Mouse (Mus musculus): ENCODE data around the gene Dgki. TPM values are rescaled to one million over a fixed set of nuclear protein-coding genes. Genes with fewer than 3 reads are reported as not detected.

Dgki gene
- polyA plus RNA-seq, 1 experiment from 2014 or later, result 9.2 TPM

DNA sequence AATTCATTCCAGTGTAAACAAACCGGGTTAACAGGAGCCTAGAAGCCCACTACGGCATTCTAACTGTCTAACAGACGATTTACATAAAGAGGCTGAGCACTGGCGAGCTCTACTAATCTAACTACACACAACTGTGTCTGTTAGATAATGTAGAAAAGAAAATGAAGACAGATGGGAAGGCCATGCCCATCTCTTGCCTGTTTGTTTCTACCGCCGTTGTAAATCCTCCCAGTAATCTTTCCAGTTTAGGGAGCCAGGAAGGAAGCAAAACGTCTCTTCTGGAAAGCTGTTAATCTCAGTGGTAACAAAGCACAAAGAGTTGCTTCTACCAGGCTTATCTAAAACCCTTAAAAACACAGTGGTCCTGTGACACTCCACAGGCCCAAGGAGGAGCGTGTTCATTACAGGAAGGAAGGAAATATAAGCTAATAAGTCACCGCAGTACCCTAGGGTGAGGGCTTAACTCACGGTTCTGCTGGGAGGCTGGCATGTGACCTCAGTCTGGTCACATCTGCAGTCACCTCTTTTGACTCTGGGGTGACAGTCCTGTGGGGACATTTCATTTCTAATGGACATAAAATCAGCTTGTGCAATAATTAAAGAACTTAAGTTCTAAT, 235.7 kb downstream of the Dgki start:
- Histone ChIP-seq H3K4me3 (replicated peaks; ENCODE audit: low read depth, low read length) (no peak overlapping the region), H3K36me3 (ENCODE audit: control insufficient read depth, insufficient read depth, low read length) (peaks cover 5% of the 10 kb centered on the region; the same call in 1 of the 2 replicates), H3K4me2 (ENCODE audit: low read length) (no peak overlapping the region), H3K9ac (replicated peaks; ENCODE audit: low read length) (no peak overlapping the region), H3K4me1 (ENCODE audit: control insufficient read depth, insufficient read depth, low read length) (peaks cover 5% of the 10 kb centered on the region; the same call in 1 of the 2 replicates), H3K27ac (replicated peaks; ENCODE audit: low read depth, low read length) (0 out of 2 replicates have a peak overlapping the region, but pooled peaks have one; percentile 14), H3K9me3 (ENCODE audit: control insufficient read depth, low read length) (no peaks in the 10 kb centered on the region), H3K27me3 (ENCODE audit: control insufficient read depth, insufficient read depth, low read length) (no peaks in the 10 kb centered on the region)
- ATAC-seq (ENCODE audit: low FRiP score, low TSS enrichment) (no peak), DNase-seq (no peak)
- 62% methylated on average over 10 of the region's 10 CpGs for WGBS

- Histone ChIP-seq H3K9ac (replicated peaks; ENCODE audit: low read length) (no peak overlapping the region), H3K4me1 (ENCODE audit: control insufficient read depth, insufficient read depth, low read length) (peaks cover 5% of the 10 kb centered on the region; the same call in 1 of the 2 replicates), H3K4me2 (ENCODE audit: low read length) (no peak overlapping the region), H3K9me3 (ENCODE audit: control insufficient read depth, low read length) (no peaks in the 10 kb centered on the region), H3K36me3 (ENCODE audit: control insufficient read depth, insufficient read depth, low read length) (peaks cover 5% of the 10 kb centered on the region; the same call in 1 of the 2 replicates), H3K27me3 (ENCODE audit: control insufficient read depth, insufficient read depth, low read length) (no peaks in the 10 kb centered on the region), H3K4me3 (replicated peaks; ENCODE audit: low read depth, low read length) (no peak overlapping the region), H3K27ac (replicated peaks; ENCODE audit: low read depth, low read length) (no peak overlapping the region)
- DNase-seq (no peak), ATAC-seq (ENCODE audit: low FRiP score, low TSS enrichment) (no peak)
- 88% methylated on average over 7 of the region's 7 CpGs for WGBS
Observed at GRCm38 (mm10) chr6:37063266-37063665, 236.7 kb downstream of the Dgki start.

DNA sequence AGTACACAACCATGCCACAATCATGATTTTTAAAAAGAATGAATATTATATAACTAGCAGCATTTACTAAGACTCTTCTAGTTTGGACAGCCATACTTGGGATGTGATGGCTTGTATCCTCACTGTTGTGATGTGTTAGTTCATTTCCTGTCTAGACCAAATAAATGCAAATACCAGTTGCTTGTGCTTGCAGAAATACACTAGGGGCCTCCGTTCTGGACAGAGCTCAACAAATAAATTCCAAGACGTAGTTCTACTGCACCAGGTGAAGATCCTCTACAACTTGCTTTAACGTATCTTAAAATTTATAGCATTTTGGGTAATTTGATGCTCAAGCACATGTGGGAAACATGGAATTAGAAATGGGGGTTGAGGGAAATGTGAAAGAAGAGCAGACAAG, 239.9 kb downstream of the Dgki start:
- Histone ChIP-seq H3K9me3 (ENCODE audit: control insufficient read depth, low read length) (no peaks in the 10 kb centered on the region), H3K4me2 (ENCODE audit: low read length) (no peak overlapping the region), H3K27ac (replicated peaks; ENCODE audit: low read depth, low read length) (no peak overlapping the region), H3K36me3 (ENCODE audit: control insufficient read depth, insufficient read depth, low read length) (peaks cover 8% of the 10 kb centered on the region; the same call in 1 of the 2 replicates), H3K4me3 (replicated peaks; ENCODE audit: low read depth, low read length) (no peak overlapping the region), H3K4me1 (ENCODE audit: control insufficient read depth, insufficient read depth, low read length) (peaks cover 5% of the 10 kb centered on the region; the same call in 1 of the 2 replicates), H3K9ac (replicated peaks; ENCODE audit: low read length) (no peak overlapping the region), H3K27me3 (ENCODE audit: control insufficient read depth, insufficient read depth, low read length) (no peaks in the 10 kb centered on the region)
- ATAC-seq (ENCODE audit: low FRiP score, low TSS enrichment) (no peak), DNase-seq (no peak)
- WGBS, result 94% methylated on average over 3 of the region's 3 CpGs

DNA sequence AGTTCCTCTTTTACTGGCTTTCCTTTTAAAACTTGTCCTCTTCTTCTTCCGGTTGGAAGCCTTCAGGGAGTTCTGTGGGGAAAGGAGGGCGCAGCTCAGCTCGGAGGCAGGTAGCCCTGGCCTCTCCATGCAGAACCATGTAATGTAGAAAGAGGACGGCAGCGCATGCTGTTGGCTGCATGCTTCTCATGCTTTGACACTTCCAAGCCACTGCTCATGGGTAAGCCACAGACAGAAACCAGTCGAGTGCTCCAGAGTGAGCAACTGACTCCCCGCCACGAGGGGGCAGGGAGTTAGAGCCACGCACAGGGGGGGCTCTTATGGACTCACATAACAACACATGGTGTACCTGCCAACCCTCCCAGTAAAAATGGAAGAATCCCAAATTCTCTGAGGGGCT, 242.0 kb downstream of the Dgki start:
- WGBS, result 94% methylated on average over 9 of the region's 9 CpGs
- ATAC-seq (ENCODE audit: low FRiP score, low TSS enrichment), result no peak

GRCm38 (mm10) chr6:37057536-37057935, 242.4 kb downstream of the Dgki start:
- H3K27ac ChIP-seq (replicated peaks; ENCODE audit: low read depth, low read length), result no peak overlapping the region
- H3K4me2 ChIP-seq (ENCODE audit: low read length), result no peak overlapping the region
- no peak overlapping the region for H3K4me3 ChIP-seq (replicated peaks; ENCODE audit: low read depth, low read length)
- ATAC-seq (ENCODE audit: low FRiP score, low TSS enrichment), result no peak
- H3K9me3 ChIP-seq (ENCODE audit: control insufficient read depth, low read length), result no peaks in the 10 kb centered on the region
- H3K4me1 ChIP-seq (ENCODE audit: control insufficient read depth, insufficient read depth, low read length), result no peaks in the 10 kb centered on the region
- H3K9ac ChIP-seq (replicated peaks; ENCODE audit: low read length), result no peak overlapping the region
- 0 out of 2 replicates have a peak, but pooled peaks cover 3% of the 10 kb centered on the region for H3K36me3 ChIP-seq (ENCODE audit: control insufficient read depth, insufficient read depth, low read length)
- 91% methylated on average over 7 of the region's 7 CpGs for WGBS
- no peaks in the 10 kb centered on the region for H3K27me3 ChIP-seq (ENCODE audit: control insufficient read depth, insufficient read depth, low read length)
- DNase-seq, result no peak

More for the DNA sequence above, 242.0 kb downstream of the Dgki start:
- Histone ChIP-seq H3K4me3 (replicated peaks; ENCODE audit: low read depth, low read length) (no peak overlapping the region), H3K36me3 (ENCODE audit: control insufficient read depth, insufficient read depth, low read length) (0 out of 2 replicates have a peak, but pooled peaks cover 3% of the 10 kb centered on the region), H3K9ac (replicated peaks; ENCODE audit: low read length) (no peak overlapping the region), H3K27ac (replicated peaks; ENCODE audit: low read depth, low read length) (no peak overlapping the region), H3K9me3 (ENCODE audit: control insufficient read depth, low read length) (no peaks in the 10 kb centered on the region), H3K4me1 (ENCODE audit: control insufficient read depth, insufficient read depth, low read length) (no peaks in the 10 kb centered on the region), H3K27me3 (ENCODE audit: control insufficient read depth, insufficient read depth, low read length) (no peaks in the 10 kb centered on the region), H3K4me2 (ENCODE audit: low read length) (no peak overlapping the region)
- no peak for DNase-seq

DNA sequence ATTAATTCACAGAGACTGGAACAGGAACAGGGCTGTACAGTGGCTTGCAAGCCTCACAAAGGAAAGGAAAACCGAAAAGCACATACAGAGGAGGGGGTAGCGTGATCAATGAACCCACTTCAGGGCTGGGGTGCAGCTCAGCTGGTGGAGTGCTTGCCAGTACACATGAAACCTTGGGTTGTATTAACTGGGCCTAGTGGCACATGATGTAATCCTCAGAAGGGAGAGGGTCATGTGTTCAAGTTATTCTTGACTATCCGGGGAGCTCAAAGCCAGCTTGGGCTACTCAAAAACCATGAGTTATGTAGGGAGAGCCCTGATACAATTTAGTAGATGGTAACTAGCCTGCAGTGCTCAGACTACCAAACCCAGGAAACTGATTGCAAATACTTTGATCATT, 244.3 kb downstream of the Dgki start:
- ATAC-seq (ENCODE audit: low FRiP score, low TSS enrichment), result no peak
- Histone ChIP-seq H3K36me3 (ENCODE audit: control insufficient read depth, insufficient read depth, low read length) (0 out of 2 replicates have a peak, but pooled peaks cover 3% of the 10 kb centered on the region), H3K9me3 (ENCODE audit: control insufficient read depth, low read length) (no peaks in the 10 kb centered on the region), H3K4me1 (ENCODE audit: control insufficient read depth, insufficient read depth, low read length) (no peaks in the 10 kb centered on the region), H3K9ac (replicated peaks; ENCODE audit: low read length) (no peak overlapping the region), H3K27me3 (ENCODE audit: control insufficient read depth, insufficient read depth, low read length) (no peaks in the 10 kb centered on the region), H3K4me2 (ENCODE audit: low read length) (no peak overlapping the region), H3K4me3 (replicated peaks; ENCODE audit: low read depth, low read length) (no peak overlapping the region), H3K27ac (replicated peaks; ENCODE audit: low read depth, low read length) (no peak overlapping the region)
- 86% methylated on average over 3 of the region's 3 CpGs for WGBS
- no peak for DNase-seq

DNA sequence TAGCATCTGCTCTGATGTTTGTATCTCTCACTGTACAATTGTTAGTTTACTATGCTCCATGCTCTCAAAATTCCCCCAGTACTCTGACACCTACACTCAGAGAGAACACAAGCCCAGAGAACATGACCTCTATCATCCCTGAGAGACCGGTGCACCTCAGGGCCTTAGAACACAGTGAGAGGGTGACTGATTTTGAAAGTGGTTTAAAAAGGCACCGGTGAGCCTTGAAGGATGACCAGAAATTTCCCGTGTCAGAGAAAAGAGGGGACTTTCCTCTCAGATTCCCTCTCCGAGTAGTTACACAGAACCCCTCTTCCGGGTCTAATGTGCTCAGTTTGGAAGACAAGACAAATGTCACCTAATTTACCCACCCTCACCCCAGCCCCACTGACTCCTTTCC, 244.9 kb downstream of the Dgki start:
- DNase-seq, result no peak
- no peak for ATAC-seq (ENCODE audit: low FRiP score, low TSS enrichment)
- Histone ChIP-seq H3K27ac (replicated peaks; ENCODE audit: low read depth, low read length) (no peak overlapping the region), H3K9ac (replicated peaks; ENCODE audit: low read length) (no peak overlapping the region), H3K4me1 (ENCODE audit: control insufficient read depth, insufficient read depth, low read length) (no peaks in the 10 kb centered on the region), H3K4me2 (ENCODE audit: low read length) (no peak overlapping the region), H3K27me3 (ENCODE audit: control insufficient read depth, insufficient read depth, low read length) (no peaks in the 10 kb centered on the region), H3K36me3 (ENCODE audit: control insufficient read depth, insufficient read depth, low read length) (0 out of 2 replicates have a peak, but pooled peaks cover 3% of the 10 kb centered on the region), H3K4me3 (replicated peaks; ENCODE audit: low read depth, low read length) (no peak overlapping the region), H3K9me3 (ENCODE audit: control insufficient read depth, low read length) (no peaks in the 10 kb centered on the region)
- 82% methylated on average over 5 of the region's 5 CpGs for WGBS

DNA sequence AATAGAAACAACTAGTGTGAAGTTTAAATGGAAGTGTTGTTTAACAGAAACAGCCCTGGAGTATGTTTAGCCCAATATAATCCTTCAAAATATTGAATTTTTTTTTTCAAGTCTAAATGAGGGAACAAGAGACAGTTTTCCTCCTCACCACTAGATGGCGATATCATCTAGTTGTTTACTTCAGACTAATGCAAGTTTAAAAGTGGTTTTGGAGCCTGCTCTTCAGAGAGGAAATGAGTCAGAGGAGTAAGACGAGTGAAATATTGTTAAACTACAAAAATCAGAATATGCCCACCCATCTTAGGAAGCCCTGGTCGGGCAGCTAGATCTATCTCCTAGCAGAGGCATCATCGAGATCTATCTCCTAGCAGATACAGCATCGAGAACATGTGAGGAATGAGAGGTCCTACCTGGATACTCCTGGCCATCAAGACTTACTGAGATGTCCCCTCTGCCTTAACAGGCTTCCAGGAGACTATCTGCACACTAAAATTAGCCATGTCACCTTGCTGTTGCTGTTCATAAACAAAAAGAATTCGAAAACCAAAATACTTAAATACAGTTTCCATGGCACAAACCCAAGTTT, 245.5 kb downstream of the Dgki start:
- 49% methylated on average over 6 of the region's 6 CpGs for whole genome bisulfite sequencing

DNA sequence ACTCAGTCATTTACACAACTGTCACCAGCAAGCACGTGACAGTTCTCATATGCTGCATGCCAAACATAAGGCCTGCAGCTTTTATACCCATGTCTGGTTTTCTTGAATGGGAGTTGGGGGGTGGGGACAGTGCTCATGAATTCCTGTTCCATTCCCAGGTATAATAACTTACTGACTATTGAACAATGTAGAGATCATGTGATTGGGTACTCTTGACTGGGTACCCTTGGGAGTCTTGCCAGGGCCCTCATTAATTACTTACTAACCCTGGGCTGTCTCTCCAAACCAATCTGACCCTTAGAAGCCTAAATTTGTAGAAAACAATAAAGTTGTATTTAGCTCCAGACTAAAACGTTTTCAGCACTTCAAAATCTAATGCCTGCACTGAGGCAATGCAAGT, 246.6 kb downstream of the Dgki start:
- Histone ChIP-seq H3K9me3 (ENCODE audit: control insufficient read depth, low read length) (no peaks in the 10 kb centered on the region), H3K9ac (replicated peaks; ENCODE audit: low read length) (no peak overlapping the region), H3K27ac (replicated peaks; ENCODE audit: low read depth, low read length) (no peak overlapping the region), H3K27me3 (ENCODE audit: control insufficient read depth, insufficient read depth, low read length) (no peaks in the 10 kb centered on the region), H3K4me2 (ENCODE audit: low read length) (no peak overlapping the region), H3K4me3 (replicated peaks; ENCODE audit: low read depth, low read length) (no peak overlapping the region), H3K36me3 (ENCODE audit: control insufficient read depth, insufficient read depth, low read length) (0 out of 2 replicates have a peak, but pooled peaks cover 3% of the 10 kb centered on the region), H3K4me1 (ENCODE audit: control insufficient read depth, insufficient read depth, low read length) (no peaks in the 10 kb centered on the region)
- DNase-seq (no peak), ATAC-seq (ENCODE audit: low FRiP score, low TSS enrichment) (no peak)
- WGBS, result 57% methylated on average over 2 of the region's 2 CpGs

More for the DNA sequence above, 245.5 kb downstream of the Dgki start:
- Histone ChIP-seq H3K36me3 (ENCODE audit: control insufficient read depth, insufficient read depth, low read length) (0 out of 2 replicates have a peak, but pooled peaks cover 3% of the 10 kb centered on the region), H3K27ac (replicated peaks; ENCODE audit: low read depth, low read length) (no peak overlapping the region), H3K9ac (replicated peaks; ENCODE audit: low read length) (no peak overlapping the region), H3K4me1 (ENCODE audit: control insufficient read depth, insufficient read depth, low read length) (no peaks in the 10 kb centered on the region), H3K9me3 (ENCODE audit: control insufficient read depth, low read length) (no peaks in the 10 kb centered on the region), H3K4me2 (ENCODE audit: low read length) (no peak overlapping the region), H3K4me3 (replicated peaks; ENCODE audit: low read depth, low read length) (no peak overlapping the region), H3K27me3 (ENCODE audit: control insufficient read depth, insufficient read depth, low read length) (no peaks in the 10 kb centered on the region)
- no peak for ATAC-seq (ENCODE audit: low FRiP score, low TSS enrichment)
- peak; percentile 85 for DNase-seq
